Mouse (Mus musculus): ENCODE data around the gene Cyp1a2. TPM values are rescaled to one million over a fixed set of nuclear protein-coding genes. Genes with fewer than 3 reads are reported as not detected.
A peak's percentile ranks its signal among the peaks of the same experiment; 100 is the strongest.

Cyp1a2 gene
- polyA plus RNA-seq, 1 experiment from 2014 or later = not detected

DNA sequence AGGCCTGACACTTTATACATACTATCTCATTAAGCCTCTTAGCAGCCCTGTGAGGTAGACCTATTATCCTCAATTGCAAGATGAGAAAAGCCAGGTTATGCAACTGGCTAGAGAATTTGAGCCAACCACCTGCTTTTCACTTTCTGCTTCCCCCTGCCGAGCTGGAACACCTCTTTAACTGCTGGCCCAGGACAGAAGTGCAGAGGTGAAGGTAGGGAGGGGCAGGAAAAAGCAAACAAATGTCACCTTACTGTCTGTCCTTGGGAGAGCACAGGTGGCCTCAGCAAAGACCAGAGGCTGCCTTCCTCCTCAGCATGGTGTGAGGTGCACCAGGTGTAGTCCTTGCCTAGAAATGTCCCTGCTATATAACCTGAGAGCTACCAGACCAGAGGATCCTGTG is 15.2 kb downstream of the Cyp1a2 start:
- H3K4me1 ChIP-seq (replicated peaks) = no peaks in the 10 kb centered on the region
- H3K4me3 ChIP-seq = no peak overlapping the region
- WGBS = 41% methylated on average over 1 of the region's 1 CpGs
- H3K27ac ChIP-seq = no peak overlapping the region
- no peak for DNase-seq (ENCODE audit: low spot score)
- H3K9me3 ChIP-seq = no peaks in the 10 kb centered on the region
- H3K27me3 ChIP-seq (ENCODE audit: insufficient read depth, poor library complexity, severe bottlenecking) = peaks cover 4% of the 10 kb centered on the region; the same call in 1 of the 2 replicates
- no peaks in the 10 kb centered on the region for H3K36me3 ChIP-seq

GRCm38 (mm10) chr9:57667817-57668216 is 15.7 kb downstream of the Cyp1a2 start:
- DNase-seq (ENCODE audit: low spot score) = no peak

GRCm38 (mm10) chr9:57667136-57667535 is 16.4 kb downstream of the Cyp1a2 start:
- no peak for DNase-seq (ENCODE audit: low spot score)
- no peak overlapping the region for H3K4me3 ChIP-seq
- no peaks in the 10 kb centered on the region for H3K4me1 ChIP-seq (replicated peaks)
- H3K9me3 ChIP-seq = no peaks in the 10 kb centered on the region
- peaks cover 4% of the 10 kb centered on the region; the same call in 1 of the 2 replicates for H3K27me3 ChIP-seq (ENCODE audit: insufficient read depth, poor library complexity, severe bottlenecking)
- WGBS = 77% methylated on average over 3 of the region's 3 CpGs
- H3K36me3 ChIP-seq = no peaks in the 10 kb centered on the region
- no peak overlapping the region for H3K27ac ChIP-seq

More at GRCm38 (mm10) chr9:57667817-57668216, 15.7 kb downstream of the Cyp1a2 start:
- Histone ChIP-seq H3K9me3 (no peaks in the 10 kb centered on the region), H3K27ac (no peak overlapping the region), H3K4me1 (replicated peaks) (no peaks in the 10 kb centered on the region), H3K27me3 (ENCODE audit: insufficient read depth, poor library complexity, severe bottlenecking) (peaks cover 4% of the 10 kb centered on the region; the same call in 1 of the 2 replicates), H3K4me3 (no peak overlapping the region), H3K36me3 (no peaks in the 10 kb centered on the region)
- WGBS = 58% methylated on average over 11 of the region's 11 CpGs

DNA sequence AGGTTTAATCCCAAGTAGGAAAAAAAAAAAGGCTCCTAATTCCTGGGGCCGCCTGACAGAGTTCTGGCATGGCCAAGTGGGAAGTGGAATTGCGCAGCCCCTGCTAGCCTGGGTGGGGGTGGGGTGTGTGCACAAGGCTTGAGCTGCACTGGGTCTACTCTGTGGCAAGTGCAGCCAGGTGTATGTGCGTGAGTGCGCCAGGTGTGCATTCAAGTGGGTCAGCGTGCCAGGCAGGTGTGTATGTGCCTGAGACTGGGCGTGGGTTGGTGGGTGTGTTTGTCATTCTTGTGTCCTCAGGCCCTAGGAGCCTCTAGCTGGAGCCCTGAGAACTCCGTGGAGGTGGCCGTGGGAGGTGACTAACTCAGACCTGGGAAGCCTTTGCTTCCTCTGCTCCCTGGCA is 17.0 kb downstream of the Cyp1a2 start:
- peaks cover 4% of the 10 kb centered on the region; the same call in 1 of the 2 replicates for H3K27me3 ChIP-seq (ENCODE audit: insufficient read depth, poor library complexity, severe bottlenecking)
- DNase-seq (ENCODE audit: low spot score) = no peak
- H3K36me3 ChIP-seq = no peaks in the 10 kb centered on the region
- H3K4me3 ChIP-seq = no peak overlapping the region
- H3K27ac ChIP-seq = no peak overlapping the region
- no peaks in the 10 kb centered on the region for H3K9me3 ChIP-seq
- no peaks in the 10 kb centered on the region for H3K4me1 ChIP-seq (replicated peaks)
- WGBS = 83% methylated on average over 8 of the region's 8 CpGs

DNA sequence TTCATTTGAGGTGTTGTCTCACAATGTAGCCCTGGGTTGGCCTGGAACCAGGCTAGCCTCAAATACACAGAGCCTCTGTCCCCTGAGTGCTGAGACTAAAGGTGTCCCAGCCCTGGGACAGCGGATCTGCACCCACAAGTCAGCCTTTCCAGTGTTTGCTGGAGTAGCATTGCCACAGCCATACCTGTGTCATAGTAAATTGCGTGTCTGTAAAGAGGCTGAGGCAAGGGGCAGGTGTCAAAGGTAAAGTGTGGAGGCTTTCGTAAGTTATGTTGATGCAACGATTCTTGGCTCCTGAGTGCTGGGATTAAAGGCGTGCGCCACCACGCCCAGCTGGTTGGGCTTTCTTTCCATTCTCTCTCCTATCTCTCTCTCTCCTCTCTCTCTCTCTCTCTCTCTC is 18.9 kb downstream of the Cyp1a2 start:
- Histone ChIP-seq H3K9me3 (no peaks in the 10 kb centered on the region), H3K4me1 (replicated peaks) (no peaks in the 10 kb centered on the region), H3K27me3 (ENCODE audit: insufficient read depth, poor library complexity, severe bottlenecking) (peaks cover 4% of the 10 kb centered on the region; the same call in 1 of the 2 replicates), H3K4me3 (no peak overlapping the region), H3K27ac (no peak overlapping the region), H3K36me3 (no peaks in the 10 kb centered on the region)
- WGBS = 77% methylated on average over 7 of the region's 7 CpGs
- DNase-seq (ENCODE audit: low spot score) = no peak

DNA sequence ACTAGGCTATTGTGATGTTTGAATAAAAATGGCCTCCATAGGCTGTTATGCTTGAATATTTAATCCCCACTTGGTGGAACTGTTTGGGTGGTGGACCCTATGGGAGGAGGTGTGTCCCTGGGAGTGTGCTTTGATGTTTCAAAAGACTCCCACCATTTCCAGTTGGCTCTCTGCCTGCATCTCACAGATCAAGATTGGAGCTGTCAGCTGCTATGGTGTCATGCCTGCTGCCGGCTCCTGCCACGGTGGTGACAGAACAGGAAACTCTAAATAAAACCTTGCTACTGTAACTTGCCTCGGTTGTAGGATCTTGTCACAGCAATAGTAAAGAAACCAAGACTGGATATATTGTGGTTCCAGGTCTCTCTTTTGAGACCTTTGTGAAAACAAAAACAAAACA is 22.0 kb downstream of the Cyp1a2 start:
- no peak overlapping the region for H3K4me3 ChIP-seq
- DNase-seq (ENCODE audit: low spot score) = no peak
- no peaks in the 10 kb centered on the region for H3K36me3 ChIP-seq

DNA sequence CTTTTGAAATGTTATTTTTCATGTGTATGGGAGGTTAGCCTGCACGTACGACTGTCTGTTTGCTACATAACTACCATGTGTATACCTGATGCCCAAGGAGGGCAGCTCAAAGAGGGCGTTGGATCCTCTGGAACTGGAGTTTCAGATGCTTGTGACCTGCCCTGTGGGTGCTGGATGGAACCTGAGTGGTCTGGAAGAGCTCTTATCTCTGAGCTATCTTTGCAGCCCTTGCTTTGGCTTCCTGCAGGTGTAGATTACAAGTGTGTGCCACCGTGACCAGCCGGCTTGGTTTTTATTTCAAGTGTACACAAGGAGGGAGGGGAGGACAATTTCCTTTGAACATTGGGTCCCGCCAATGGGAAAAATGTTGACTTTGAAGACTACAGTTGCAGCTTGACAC is 23.0 kb downstream of the Cyp1a2 start:
- Histone ChIP-seq H3K9me3 (no peaks in the 10 kb centered on the region), H3K27me3 (ENCODE audit: insufficient read depth, poor library complexity, severe bottlenecking) (peaks cover 7% of the 10 kb centered on the region; the same call in 1 of the 2 replicates), H3K27ac (no peak overlapping the region), H3K36me3 (no peaks in the 10 kb centered on the region), H3K4me3 (no peak overlapping the region), H3K4me1 (replicated peaks) (peaks cover 7% of the 10 kb centered on the region)
- 84% methylated on average over 6 of the region's 6 CpGs for WGBS
- no peak for DNase-seq (ENCODE audit: low spot score)

More for the DNA sequence above, 22.0 kb downstream of the Cyp1a2 start:
- H3K4me1 ChIP-seq (replicated peaks) = no peaks in the 10 kb centered on the region
- H3K27ac ChIP-seq = no peak overlapping the region
- peaks cover 6% of the 10 kb centered on the region; the same call in 1 of the 2 replicates for H3K27me3 ChIP-seq (ENCODE audit: insufficient read depth, poor library complexity, severe bottlenecking)
- H3K9me3 ChIP-seq = no peaks in the 10 kb centered on the region
- WGBS = 84% methylated on average over 3 of the region's 3 CpGs

- WGBS = 27% methylated on average over 4 of the region's 4 CpGs
- Histone ChIP-seq H3K27ac (peak overlapping the region; percentile 57), H3K36me3 (no peaks in the 10 kb centered on the region), H3K27me3 (ENCODE audit: insufficient read depth, poor library complexity, severe bottlenecking) (peaks cover 12% of the 10 kb centered on the region), H3K9me3 (no peaks in the 10 kb centered on the region), H3K4me1 (replicated peaks) (peaks cover 8% of the 10 kb centered on the region), H3K4me3 (no peak overlapping the region)
- DNase-seq (ENCODE audit: low spot score) = peak; percentile 70
Measured at GRCm38 (mm10) chr9:57659774-57660173, 23.7 kb downstream of the Cyp1a2 start.

GRCm38 (mm10) chr9:57658970-57659369 is 24.5 kb downstream of the Cyp1a2 start:
- Histone ChIP-seq H3K9me3 (no peaks in the 10 kb centered on the region), H3K4me1 (replicated peaks) (peaks cover 13% of the 10 kb centered on the region), H3K27ac (no peak overlapping the region), H3K27me3 (ENCODE audit: insufficient read depth, poor library complexity, severe bottlenecking) (peaks cover 20% of the 10 kb centered on the region), H3K36me3 (no peaks in the 10 kb centered on the region), H3K4me3 (no peak overlapping the region)
- WGBS = 77% methylated on average over 4 of the region's 4 CpGs
- DNase-seq (ENCODE audit: low spot score) = no peak

GRCm38 (mm10) chr9:57657843-57658242 is 25.7 kb downstream of the Cyp1a2 start:
- H3K4me1 ChIP-seq (replicated peaks) = peaks cover 24% of the 10 kb centered on the region
- DNase-seq (ENCODE audit: low spot score) = no peak
- H3K27me3 ChIP-seq (ENCODE audit: insufficient read depth, poor library complexity, severe bottlenecking) = peaks cover 31% of the 10 kb centered on the region
- no peaks in the 10 kb centered on the region for H3K36me3 ChIP-seq
- 65% methylated on average over 4 of the region's 4 CpGs for WGBS
- no peak overlapping the region for H3K27ac ChIP-seq
- H3K9me3 ChIP-seq = no peaks in the 10 kb centered on the region
- no peak overlapping the region for H3K4me3 ChIP-seq

GRCm38 (mm10) chr9:57656631-57657350 is 26.7 kb downstream of the Cyp1a2 start:
- Histone ChIP-seq H3K27me3 (ENCODE audit: insufficient read depth, poor library complexity, severe bottlenecking) (peaks cover 34% of the 10 kb centered on the region), H3K4me3 (no peak overlapping the region), H3K27ac (no peak overlapping the region), H3K9me3 (no peaks in the 10 kb centered on the region), H3K36me3 (no peaks in the 10 kb centered on the region), H3K4me1 (replicated peaks) (peaks cover 34% of the 10 kb centered on the region)
- no peak for DNase-seq (ENCODE audit: low spot score)
- WGBS = 88% methylated on average over 19 of the region's 19 CpGs

DNA sequence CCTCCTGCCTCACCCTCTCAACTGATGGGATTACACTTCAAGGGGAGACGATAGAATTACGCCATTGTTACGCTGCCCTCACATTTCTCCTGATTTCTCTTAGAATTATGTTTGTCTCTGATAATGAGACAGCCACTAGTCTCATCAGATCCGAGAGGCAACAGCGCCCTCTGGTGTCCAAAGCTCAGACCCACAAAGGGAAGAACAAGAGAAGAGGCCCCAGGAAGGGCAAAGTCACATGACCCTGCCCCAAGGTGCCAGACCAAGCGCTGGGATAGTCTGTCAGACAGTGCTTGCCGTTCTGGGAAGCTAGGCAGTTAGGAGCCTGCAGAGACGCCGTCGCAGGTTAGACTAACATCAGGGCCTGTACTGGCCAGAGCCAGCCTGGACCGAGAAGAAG is 27.8 kb downstream of the Cyp1a2 start:
- peak; percentile 96 for DNase-seq (ENCODE audit: low spot score)
- H3K4me1 ChIP-seq (replicated peaks) = peaks cover 44% of the 10 kb centered on the region
- H3K9me3 ChIP-seq = no peaks in the 10 kb centered on the region
- no peaks in the 10 kb centered on the region for H3K36me3 ChIP-seq
- peaks cover 34% of the 10 kb centered on the region for H3K27me3 ChIP-seq (ENCODE audit: insufficient read depth, poor library complexity, severe bottlenecking)
- 5% methylated on average over 11 of the region's 11 CpGs for WGBS
- peak overlapping the region; percentile 68 for H3K27ac ChIP-seq
- H3K4me3 ChIP-seq = peak overlapping the region; percentile 22

- peaks cover 34% of the 10 kb centered on the region for H3K27me3 ChIP-seq (ENCODE audit: insufficient read depth, poor library complexity, severe bottlenecking)
- H3K9me3 ChIP-seq = no peaks in the 10 kb centered on the region
- H3K4me3 ChIP-seq = no peak overlapping the region
- peaks cover 51% of the 10 kb centered on the region for H3K4me1 ChIP-seq (replicated peaks)
- no peak for DNase-seq (ENCODE audit: low spot score)
- H3K27ac ChIP-seq = no peak overlapping the region
- WGBS = 89% methylated on average over 1 of the region's 1 CpGs
- no peaks in the 10 kb centered on the region for H3K36me3 ChIP-seq
Measured at GRCm38 (mm10) chr9:57654966-57655365, 28.5 kb downstream of the Cyp1a2 start.

Data from hindbrain, embryonic 10.5 days (tissue).